Mouse (Mus musculus) myocyte (in vitro differentiated cells): ENCODE results near the gene Whrn.

Experiments used
- CEBPB ChIP-seq: IDR thresholded peaks from 2 replicates; pipeline ENCODE4 v1.6.1; 2011; ENCODE audit warnings: mild to moderate bottlenecking, moderate library complexity; ENCODE audit not compliant: poor library complexity, insufficient read depth, severe bottlenecking
- E2F4 ChIP-seq: IDR thresholded peaks from one replicate; pipeline ENCODE4 v1.6.1; 2011; ENCODE audit warnings: mild to moderate bottlenecking, control low read depth, moderate library complexity; ENCODE audit not compliant: insufficient read depth
- MAX ChIP-seq: IDR thresholded peaks from one replicate; pipeline ENCODE4 v1.6.1; 2011; ENCODE audit warnings: low read depth, mild to moderate bottlenecking, control low read depth
- MYOD1 ChIP-seq, 3 experiments: IDR thresholded peaks; one replicate each; pipeline ENCODE4 v1.6.1; 2011; ENCODE audit warnings: control low read depth in 2 of 3, low read depth in 2 of 3, mild to moderate bottlenecking in 2 of 3, moderate library complexity in 1 of 3; ENCODE audit not compliant: insufficient read length in 2 of 3, control insufficient read depth in 1 of 3
- MYOG ChIP-seq, 3 experiments: IDR thresholded peaks; one replicate each; pipeline ENCODE4 v1.6.1; 2011; ENCODE audit warnings: control low read depth in 2 of 3, low read depth in 2 of 3, mild to moderate bottlenecking in 2 of 3; ENCODE audit not compliant: insufficient read length in 2 of 3, control insufficient read depth in 1 of 3, insufficient read depth in 1 of 3
- POLR2A ChIP-seq: IDR thresholded peaks from one replicate; pipeline ENCODE4 v1.6.1; 2011; ENCODE audit warnings: low read depth, mild to moderate bottlenecking, control low read depth, moderate library complexity; ENCODE audit not compliant: insufficient read length
- POLR2AphosphoS2 ChIP-seq: IDR thresholded peaks from one replicate; pipeline ENCODE4 v1.6.1; 2011; ENCODE audit warnings: low read depth, control low read depth; ENCODE audit not compliant: insufficient read length
- REST ChIP-seq: IDR thresholded peaks from one replicate; pipeline ENCODE4 v1.6.1; 2011; ENCODE audit warnings: mild to moderate bottlenecking, control low read depth, moderate library complexity; ENCODE audit not compliant: insufficient read depth, insufficient read length
- TCF12 ChIP-seq: IDR thresholded peaks from one replicate; pipeline ENCODE4 v1.6.1; 2011; ENCODE audit warnings: mild to moderate bottlenecking, control low read depth; ENCODE audit not compliant: poor library complexity, insufficient read depth, severe bottlenecking
- TCF3 ChIP-seq: IDR thresholded peaks from one replicate; pipeline ENCODE4 v1.6.1; 2011; ENCODE audit warnings: low read depth, control low read depth; ENCODE audit not compliant: insufficient read length
- USF1 ChIP-seq: IDR thresholded peaks from one replicate; pipeline ENCODE4 v1.6.1; 2011; ENCODE audit warnings: low read depth, mild to moderate bottlenecking, control low read depth, moderate library complexity

DNA sequence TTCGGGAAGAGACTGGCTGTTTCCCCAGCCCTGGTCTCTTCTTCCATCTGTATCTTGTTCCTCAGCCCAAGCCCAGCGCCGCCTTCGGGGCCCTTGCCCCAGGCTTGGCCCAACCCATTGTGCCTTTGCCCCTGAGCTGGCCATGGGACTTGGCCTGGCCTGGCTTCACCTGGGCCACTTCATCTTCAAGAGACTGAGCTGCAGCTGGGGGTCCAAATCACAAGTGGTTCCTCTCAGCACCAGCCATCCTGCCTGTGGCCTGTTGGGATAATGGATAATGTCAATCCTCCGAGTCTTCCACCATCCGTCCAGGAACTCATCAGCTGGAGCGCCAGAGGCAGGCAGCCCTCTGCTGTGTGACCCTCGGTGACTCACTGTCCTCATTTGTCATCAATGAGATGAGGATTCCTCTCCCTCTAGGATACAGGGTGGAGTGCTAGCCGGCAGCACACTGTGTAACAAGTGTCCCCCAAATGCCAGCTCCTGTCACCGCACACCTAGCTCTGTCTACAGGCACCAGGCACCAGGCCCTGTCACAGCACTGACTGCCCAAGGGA is 97.7 kb downstream of the Whrn start:
- no peak for TF ChIP-seq TCF12
- no peak for TF ChIP-seq POLR2A
- no peak for TF ChIP-seq USF1
- no peak for TF ChIP-seq CEBPB
- no peak for TF ChIP-seq E2F4
- no peak for TF ChIP-seq MYOD1 (IDR thresholded peaks at IDR 0.05; ENCODE audit: control insufficient read depth in 1 of 3, insufficient read length in 2 of 3, low read depth in 2 of 3)
- TF ChIP-seq POLR2AphosphoS2 = no peak
- no peak for TF ChIP-seq MAX
- TF ChIP-seq TCF3 = no peak
- TF ChIP-seq MYOG (IDR thresholded peaks at IDR 0.05; ENCODE audit: control insufficient read depth in 1 of 3, insufficient read depth in 1 of 3, insufficient read length in 2 of 3, low read depth in 2 of 3) = no peak
- TF ChIP-seq REST = no peak
